Mouse (Mus musculus) urinary bladder, postnatal 10 days (tissue): ENCODE measurements at regions not wholly inside any gene's neighbourhood (a gene's known extent, or its start where the extent isn't known, plus 50 kb on each side); places are given as distances from the start of the nearest gene placed in this dataset.

Experiments used
- DNase-seq: peaks from one replicate; pipeline ENCODE4 v3.0.0; 2022; ENCODE audit warnings: low spot score

- no peak for DNase-seq
Observed at GRCm38 (mm10) chr3:41363947-41364346, 191.6 kb upstream of the Jade1 start.

- no peak for DNase-seq
Observed at GRCm38 (mm10) chr3:41360231-41360630, 195.3 kb upstream of the Jade1 start.

GRCm38 (mm10) chr3:41359458-41359857, 196.1 kb upstream of the Jade1 start:
- DNase-seq: no peak

DNA sequence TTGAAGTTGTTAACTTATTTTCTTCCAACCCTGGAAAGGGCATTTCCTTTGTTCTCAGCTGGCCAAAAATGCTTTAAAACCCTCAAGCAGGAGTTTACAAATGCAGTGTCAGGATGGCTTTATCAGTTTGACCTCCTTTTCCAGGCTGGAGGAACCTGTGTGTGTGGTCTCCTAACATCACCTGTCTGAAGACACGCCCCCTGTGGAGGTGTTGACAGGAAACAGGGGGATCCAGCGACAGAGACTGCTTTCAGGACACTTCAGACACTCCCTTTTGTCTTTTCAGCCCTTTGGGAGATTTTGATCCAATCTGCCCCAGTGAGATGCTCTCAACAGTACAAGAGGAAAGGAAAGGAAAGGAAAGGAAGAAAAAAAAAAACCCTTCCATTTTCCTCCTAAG, 202.5 kb upstream of the Jade1 start:
- DNase-seq: no peak

GRCm38 (mm10) chr3:41351786-41352185, 203.7 kb upstream of the Jade1 start:
- DNase-seq: no peak

DNA sequence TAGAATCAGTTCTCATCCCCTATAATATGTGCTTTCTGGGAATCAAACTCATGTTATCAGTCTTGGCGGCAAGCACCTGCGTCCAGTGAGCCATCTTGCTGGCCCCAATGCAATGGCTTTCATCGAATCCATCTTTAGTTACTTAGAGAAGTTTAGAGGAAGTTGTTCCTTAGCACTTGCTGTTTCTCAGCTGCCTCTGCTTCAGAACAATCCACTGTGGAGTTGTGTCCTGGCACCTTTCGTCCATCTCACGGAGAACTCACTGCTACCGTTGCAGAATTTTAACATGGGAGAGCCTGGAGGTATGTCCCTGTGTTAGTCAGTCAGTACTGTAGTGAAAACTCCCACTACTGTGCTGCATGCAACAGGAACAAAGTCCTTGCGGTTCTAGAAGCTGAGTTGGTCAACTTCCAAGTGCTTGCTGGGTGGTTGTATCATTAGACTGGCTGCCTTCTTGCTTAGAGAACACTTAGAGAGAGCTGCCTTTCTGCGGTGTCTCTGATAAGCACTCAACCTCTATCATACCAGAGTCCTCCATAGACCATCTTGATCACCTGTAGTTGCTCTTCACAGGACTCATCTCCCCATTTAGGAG, 204.3 kb upstream of the Jade1 start:
- no peak for DNase-seq

- DNase-seq: no peak
Observed at GRCm38 (mm10) chr3:41350331-41350730, 205.2 kb upstream of the Jade1 start.

DNA sequence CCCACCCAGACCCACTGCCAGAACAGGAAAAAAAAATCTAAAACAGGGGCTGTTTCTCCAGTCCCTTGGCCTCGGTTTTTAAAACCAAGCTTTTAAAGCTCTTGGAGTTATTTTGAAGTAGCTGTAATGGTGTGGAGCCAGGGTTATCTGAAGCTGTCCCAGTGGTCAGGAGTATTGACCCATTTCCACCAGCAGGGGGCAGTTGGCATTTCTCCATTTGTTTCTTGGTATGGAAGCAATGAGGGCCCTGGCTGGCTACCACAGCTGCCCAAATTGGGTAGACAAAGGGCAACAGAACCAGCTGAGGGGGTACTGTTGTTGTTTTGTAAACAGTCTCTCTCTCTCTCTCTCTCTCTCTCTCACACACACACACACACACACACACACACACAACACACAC, 206.7 kb upstream of the Jade1 start:
- no peak for DNase-seq

DNA sequence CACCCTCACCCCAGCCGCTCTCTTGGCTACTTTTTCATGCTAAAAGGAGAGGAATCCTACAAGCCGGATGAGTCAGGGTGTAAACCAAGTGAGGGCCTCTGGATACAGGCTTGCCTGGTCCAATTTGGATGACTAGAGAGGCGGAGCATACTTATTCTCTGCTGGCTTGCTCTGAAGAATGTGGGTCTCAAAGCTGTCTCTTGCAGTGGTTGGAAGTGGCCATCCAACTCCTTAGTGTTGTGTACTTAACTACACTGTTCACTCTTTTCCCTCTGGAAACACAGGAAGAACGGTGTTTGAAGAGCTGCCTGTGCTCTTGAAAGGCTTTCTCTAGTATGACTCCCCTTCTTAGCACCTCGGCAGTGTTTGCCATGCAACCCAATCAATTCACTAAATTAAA, 208.7 kb upstream of the Jade1 start:
- DNase-seq: no peak

- no peak for DNase-seq
Observed at GRCm38 (mm10) chr3:41343431-41343830, 212.1 kb upstream of the Jade1 start.

- DNase-seq: no peak
Observed at GRCm38 (mm10) chr3:41332481-41332880, 223.1 kb upstream of the Jade1 start.

DNA sequence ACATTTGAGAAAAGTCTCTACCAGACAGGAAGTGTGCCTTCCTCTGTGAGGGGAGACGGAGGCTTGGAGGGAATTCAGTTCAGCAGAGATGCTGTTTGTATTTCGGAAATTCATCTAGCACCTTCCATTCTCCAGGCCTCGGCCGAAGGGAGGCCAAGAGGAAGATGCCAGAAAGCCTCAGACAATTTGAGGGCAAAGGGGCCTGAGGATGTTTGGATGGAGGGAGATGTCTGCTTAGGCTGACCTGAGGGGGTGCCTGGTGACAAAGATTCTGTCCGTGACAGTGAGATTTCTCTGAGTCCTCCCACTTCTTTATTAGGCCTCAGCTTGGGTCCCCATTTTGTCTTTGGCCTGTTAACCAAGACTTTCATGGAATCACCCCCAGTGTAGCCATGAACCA, 225.2 kb upstream of the Jade1 start:
- no peak for DNase-seq

DNA sequence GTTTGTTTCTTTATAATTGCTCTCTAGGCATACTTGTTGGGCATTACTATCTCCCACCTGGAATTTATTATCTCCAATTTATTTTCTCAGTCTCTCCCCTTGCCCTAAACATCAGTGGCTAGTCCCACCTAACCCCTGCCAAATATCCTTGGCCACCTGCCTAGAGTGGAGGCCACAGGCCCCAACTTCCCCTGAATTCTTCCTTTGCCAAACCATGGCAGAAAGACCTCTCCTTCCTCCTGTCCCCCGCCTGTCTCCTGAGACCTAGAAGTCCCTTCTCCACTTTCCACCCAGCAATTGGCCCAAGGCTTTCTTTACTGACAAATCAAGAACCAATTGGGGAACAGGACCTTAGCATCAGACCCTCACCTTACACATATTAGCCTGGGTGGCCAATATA, 226.7 kb upstream of the Jade1 start:
- no peak for DNase-seq

DNA sequence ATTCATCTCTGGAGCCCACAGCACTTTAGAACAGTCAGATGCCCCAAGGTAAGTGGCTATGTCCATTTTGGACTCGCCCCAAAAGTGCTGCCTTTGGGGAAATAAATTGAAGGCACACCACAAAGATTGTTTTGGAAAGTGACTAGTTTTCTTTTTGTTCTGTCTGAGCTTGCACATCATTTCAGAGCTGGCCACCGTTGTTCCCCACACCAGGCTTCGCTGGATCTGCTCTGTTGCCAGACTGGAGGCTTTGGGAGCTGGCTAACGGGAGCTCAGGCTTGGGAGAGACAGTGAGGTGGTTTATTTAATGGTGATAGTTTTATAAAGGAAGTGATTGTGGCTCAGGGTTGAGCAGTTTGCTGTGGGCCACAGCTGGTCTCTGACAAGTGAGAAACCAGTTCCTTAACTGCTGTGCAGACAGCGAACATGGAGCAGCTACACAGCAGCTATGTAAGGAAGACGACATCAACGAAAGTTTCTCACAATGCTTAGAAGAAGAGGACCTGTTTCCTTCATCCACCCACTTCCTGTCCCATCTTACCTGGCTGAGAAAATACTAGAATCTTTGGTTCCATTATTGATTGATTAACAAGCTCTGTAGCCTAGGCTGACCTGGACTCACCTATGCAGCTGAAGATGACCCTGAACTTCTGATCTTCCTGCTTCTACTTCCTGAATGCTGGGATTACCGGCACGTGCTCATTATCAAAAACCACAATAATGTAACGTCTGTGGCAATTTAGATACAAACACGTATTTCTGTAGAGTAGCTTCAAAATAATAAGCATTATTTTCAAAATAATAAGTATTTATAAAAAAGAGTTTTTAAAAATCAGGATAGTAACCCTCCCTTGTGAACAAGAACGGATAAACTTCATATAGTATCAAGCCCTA, 229.1 kb upstream of the Jade1 start:
- DNase-seq: no peak

DNA sequence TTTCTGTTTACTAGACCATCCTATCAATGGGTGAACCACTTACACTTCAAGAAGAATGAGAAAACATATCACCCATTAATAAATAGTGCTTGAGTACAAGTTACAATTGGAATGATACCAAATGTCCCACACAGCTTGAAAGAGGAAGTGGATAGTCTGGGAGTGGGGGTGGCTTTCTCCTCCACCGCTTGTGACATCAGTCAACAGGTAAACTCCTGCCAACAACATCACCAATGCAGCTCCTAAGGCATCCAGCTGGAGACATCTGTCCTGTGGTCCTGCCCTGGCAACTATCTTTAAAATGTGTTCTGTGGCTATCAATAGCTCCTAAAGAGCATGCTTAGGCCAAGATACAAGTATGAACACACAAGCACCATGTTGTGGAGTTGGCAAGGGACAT, 233.7 kb upstream of the Jade1 start:
- DNase-seq: no peak

- DNase-seq: no peak
Observed at GRCm38 (mm10) chr3:41319214-41319856, 236.2 kb upstream of the Jade1 start.

- DNase-seq: no peak
Observed at GRCm38 (mm10) chr3:41318232-41319131, 235.6 kb upstream of the Pgrmc2 start.

DNA sequence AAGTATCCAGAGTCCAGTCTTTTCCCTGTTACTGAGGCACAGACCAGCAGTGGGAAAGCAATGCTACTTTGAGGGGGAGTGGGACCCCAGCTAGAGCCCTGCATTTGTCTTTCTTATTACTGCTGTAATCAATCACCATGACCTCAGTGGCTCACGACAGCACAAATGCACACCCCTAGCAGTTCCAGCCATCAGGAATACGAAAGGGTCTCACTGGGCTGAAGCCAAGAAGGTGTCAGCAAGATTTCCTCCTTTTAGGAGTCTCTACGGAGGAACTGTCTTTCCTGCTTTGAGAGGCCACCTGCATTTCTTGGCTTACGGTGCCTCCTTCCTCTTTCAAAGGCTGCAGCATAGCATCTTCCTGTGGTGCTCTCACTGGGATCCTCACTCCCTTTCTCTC, 234.3 kb upstream of the Pgrmc2 start:
- DNase-seq: no peak

GRCm38 (mm10) chr3:41312492-41312891, 229.6 kb upstream of the Pgrmc2 start:
- no peak for DNase-seq

- no peak for DNase-seq
Observed at GRCm38 (mm10) chr3:41307400-41308028, 224.7 kb upstream of the Pgrmc2 start.

DNA sequence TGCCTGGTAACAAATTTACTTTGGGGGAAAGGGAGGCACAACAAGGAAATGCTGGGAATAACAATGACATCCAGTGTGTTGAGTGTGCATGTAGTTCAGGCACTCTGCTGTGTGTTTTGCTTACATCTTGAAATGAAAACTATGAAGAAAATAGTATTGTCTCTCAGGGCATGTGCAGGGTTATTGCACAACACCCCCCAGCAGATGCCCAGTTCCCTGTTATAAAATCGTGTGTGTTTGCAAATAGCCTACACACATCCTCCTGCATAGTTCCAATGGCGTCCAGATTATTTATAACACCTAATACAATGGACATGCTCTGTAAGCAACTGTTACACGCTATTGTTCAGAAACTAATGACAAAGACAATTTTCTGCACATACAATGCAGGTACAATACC, 220.0 kb upstream of the Pgrmc2 start:
- DNase-seq: no peak

DNA sequence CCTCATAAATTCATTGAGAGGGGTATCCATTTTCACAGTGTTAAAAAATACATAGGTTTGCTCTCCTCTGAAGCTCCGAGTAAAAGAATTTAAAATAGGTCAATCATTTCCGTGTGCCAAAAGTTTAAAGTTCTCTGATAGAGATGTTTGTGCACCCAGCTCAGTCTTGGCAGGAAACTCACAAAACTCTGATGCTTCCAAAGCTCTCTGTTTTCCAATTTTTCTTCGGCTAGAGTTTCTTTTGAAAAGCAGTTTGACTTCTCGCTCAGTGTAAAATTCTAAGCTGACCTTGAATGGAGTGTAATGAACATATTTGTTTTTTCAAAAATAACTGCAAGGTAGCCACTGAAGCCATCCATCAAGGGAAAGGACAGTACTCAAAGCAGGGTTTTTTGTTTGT, 215.9 kb upstream of the Pgrmc2 start:
- DNase-seq: no peak
